Mouse (Mus musculus): ENCODE measurements around the gene Ostf1.

- TF ChIP-seq CTCF (IDR thresholded peaks at IDR 0.05; ENCODE audit: control insufficient read depth, insufficient read depth, insufficient replicate concordance, low read depth, low read length): no peak
- TF ChIP-seq POLR2A (IDR thresholded peaks at IDR 0.05; ENCODE audit: control insufficient read depth, low read depth, low read length): no peak
Observed at GRCm38 (mm10) chr19:18631161-18631643, 421 bp downstream of the Ostf1 start.

All from testis, adult 2 months (tissue).